Mouse (Mus musculus): ENCODE measurements around the gene Tekt4.

The Tekt4 gene

GRCm38 (mm10) chr17:25480152-25480551 is 25.7 kb downstream of the Tekt4 start:
- no peak for DNase-seq

DNA sequence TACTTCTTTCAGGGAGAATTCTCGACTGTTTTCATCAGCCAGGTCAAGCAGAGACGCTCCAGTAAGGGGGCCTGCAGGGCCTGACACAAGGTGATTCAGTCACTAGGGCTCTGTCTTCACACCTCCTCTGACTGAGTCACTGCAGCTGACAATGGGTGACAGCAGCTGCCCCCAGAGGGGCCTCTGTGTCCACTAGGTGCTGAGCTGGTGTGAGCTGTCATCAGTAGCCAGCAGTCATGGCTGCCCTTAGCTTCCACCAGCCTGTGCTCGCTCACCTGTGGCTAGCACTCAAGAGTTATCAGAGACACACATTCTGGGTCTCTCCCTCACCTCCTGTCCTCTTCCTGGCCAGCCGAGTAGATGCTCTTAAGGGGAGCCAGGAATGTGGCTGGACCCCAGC is 26.4 kb downstream of the Tekt4 start:
- no peak for DNase-seq

DNA sequence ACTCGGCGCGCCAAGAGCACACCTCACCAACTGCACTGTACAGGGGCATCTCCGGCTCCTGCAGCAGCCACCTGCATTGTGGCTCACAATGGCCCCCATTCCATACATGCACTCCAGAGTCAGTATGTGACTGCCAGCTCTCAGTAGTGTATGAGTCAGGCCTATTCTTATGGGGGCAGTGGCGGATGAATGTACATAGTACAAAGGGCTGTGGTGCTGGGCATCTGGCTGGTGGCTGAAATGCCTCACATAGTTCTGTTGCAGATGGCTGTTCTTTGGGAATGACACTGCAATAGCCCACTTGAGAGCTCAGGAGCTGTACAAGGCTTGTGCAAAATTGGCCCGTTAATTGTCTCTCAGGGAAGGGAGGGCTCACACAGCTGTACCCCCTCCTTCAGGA is 27.7 kb downstream of the Tekt4 start:
- DNase-seq: no peak

GRCm38 (mm10) chr17:25497013-25497412 is 42.6 kb downstream of the Tekt4 start, which contains the start of gene Sstr5:
TSS of gene Sstr5 (minus strand) at chr17:25497288.
- DNase-seq: peak; percentile 36

- DNase-seq: no peak
These were observed 48.2 kb downstream of the Tekt4 start for GRCm38 (mm10) chr17:25502599-25502998.

- DNase-seq: peak; percentile 62
These were observed 53.4 kb downstream of the Tekt4 start for GRCm38 (mm10) chr17:25507799-25508198.

DNA sequence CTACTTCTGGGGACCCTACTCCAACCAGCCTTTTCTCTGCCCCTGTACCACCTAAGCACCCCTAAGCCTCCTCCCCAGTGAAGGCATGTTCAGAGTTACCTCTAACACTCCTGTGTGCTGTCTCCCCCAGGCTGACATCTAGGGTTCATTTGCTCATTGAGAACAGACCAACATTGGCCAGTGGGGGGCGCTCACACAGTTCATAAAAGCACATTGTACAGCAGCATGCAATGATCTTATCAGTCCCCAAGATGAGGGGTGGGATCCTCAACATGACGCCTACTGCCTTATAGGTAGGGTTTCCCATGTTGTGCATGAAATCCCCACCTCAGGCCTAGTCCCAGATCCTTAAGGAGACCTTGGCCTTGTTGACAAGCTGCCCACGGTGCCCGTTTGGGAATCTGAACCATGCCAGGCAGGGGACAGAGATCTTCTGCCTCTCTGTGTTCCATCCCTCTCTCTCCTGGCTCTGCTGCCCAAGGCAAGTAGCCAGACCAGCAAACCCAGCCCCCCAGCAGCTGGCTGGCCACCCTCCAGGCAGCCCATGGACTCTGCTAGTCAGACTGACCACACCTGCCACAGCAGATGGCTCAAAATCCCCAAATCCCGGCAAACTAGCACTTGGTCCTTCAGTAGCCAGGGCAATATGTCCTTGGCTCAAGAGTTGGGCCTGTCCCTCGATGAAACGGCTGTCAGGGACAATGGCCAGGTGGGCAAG is 54.6 kb downstream of the Tekt4 start:
- DNase-seq: peak; percentile 40

DNA sequence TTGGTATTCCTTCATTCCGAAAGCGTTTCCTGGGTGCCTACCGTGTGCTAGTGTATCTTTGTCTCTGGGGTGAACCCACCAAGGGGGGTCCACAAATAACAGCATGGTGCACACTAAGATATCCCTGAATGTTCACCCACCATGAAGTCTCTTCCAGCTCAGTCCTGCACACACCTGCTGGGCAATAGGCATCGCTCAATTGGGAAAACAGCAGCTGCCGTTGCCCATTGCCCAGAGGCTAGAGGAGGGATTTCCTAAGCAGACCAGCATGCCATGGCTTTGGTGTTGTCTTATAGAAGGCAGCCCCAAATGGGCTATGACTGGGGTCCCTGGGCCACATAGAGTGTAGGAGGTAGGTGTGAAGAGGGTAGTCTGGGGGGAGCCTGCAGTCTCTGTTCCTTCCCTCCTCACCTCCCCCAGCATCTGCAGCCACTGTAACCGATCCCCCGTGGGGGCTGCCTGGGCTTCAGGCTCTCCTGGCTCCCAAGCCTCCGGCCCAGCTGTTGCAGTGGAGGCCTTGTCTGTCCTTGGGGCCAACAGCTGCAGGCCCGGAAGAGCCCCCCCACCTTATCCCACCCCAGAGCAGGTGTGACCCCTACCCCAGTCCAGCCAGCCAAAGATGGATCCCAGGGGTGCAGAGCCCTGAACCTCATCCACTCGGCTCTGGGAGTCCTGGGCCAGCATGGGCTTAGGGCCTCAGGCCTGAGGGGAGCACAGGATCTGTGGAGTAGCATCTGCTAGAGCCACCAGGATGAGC is 55.8 kb downstream of the Tekt4 start:
- no peak for DNase-seq

GRCm38 (mm10) chr17:25511876-25512275 is 57.5 kb downstream of the Tekt4 start:
- DNase-seq: no peak

DNA sequence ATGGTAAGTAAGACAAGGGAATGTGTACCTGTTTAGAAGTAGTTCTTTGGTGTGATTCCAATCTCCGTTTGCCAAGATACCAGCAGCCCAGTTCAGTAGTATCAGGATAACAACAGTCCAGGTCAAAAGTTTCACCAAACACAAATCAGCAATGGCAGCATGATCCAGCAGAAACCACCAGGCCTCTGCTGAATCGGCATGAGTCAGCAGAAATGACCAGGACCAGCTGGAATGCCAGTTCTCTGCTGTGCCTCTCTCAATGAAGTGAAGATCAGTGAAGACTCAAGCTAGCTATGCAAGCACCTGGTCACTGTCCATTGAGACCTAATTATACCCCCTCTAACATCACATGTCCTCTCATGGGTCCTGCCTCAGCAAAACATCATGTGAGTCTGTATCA is 59.6 kb downstream of the Tekt4 start:
- no peak for DNase-seq

GRCm38 (mm10) chr17:25516315-25516714 is 61.9 kb downstream of the Tekt4 start:
- DNase-seq: no peak

DNA sequence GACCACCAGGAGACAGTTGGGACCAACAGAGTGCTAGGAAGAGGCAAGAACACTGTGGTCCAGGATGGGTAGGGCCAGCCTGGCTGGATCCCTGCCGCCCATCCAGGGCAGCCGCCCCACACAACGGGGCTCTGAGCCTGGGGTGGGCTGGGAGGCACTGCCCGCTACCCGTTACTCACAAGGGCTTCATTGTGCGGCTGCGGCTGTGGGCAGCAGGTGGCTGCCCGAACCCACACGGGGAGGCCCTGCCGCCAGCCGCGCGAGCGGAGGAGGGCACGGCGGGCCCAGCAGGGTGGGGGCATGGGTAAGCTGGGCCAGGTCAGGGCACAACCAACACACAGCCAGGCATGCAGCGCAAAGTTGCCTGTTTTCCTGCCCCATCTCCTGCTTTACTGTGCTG is 63.7 kb downstream of the Tekt4 start:
- no peak for DNase-seq

- no peak for DNase-seq
These were observed 65.1 kb downstream of the Tekt4 start for GRCm38 (mm10) chr17:25519511-25519910.

DNA sequence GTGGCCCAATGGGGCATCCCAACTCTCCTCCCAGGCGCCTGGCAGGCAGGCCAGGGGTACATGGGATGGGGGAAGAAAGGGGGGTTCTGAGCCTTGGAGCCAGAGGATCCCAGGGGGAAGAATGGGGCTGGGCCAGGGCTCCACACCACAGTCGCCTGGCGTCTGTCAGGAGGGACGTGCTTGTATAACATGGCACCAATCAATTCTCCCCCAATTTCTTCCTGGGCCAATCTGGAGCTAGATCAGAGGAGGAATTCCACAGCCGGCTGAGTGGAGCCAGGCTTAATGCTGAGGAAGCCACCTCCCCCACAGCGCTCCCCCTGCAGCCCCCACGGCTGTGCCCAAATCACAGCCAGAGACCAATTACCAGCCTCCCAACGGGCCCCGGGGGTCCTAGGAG is 66.1 kb downstream of the Tekt4 start:
- no peak for DNase-seq

- DNase-seq: no peak
These were observed 67.7 kb downstream of the Tekt4 start for GRCm38 (mm10) chr17:25522080-25522479.

All from liver (tissue).